Mouse (Mus musculus): ENCODE measurements around the gene 3110082I17Rik. TPM values are rescaled to one million over a fixed set of nuclear protein-coding genes. Genes with fewer than 3 reads are reported as not detected.
A peak's percentile ranks its signal among the peaks of the same experiment; 100 is the strongest.

The 3110082I17Rik gene
- polyA plus RNA-seq, 1 experiment from 2014 or later = 21.3 TPM

- Histone ChIP-seq H3K9me3 (replicated peaks) (no peaks in the 10 kb centered on the region), H3K27me3 (replicated peaks) (no peaks in the 10 kb centered on the region), H3K4me1 (replicated peaks) (peaks cover 9% of the 10 kb centered on the region), H3K4me2 (no peak overlapping the region), H3K9ac (no peak overlapping the region), H3K36me3 (peaks cover 11% of the 10 kb centered on the region; the same call in 1 of the 2 replicates), H3K27ac (ENCODE audit: poor library complexity, severe bottlenecking) (no peak overlapping the region), H3K4me3 (no peak overlapping the region)
- WGBS = 86% methylated on average over 10 of the region's 10 CpGs
- no peak for ATAC-seq (ENCODE audit: insufficient number of reproducible peaks, low FRiP score)
Measured at GRCm38 (mm10) chr5:139453031-139453430, 7.3 kb downstream of the 3110082I17Rik start.

- no peak for ATAC-seq (ENCODE audit: insufficient number of reproducible peaks, low FRiP score)
- Histone ChIP-seq H3K4me2 (no peak overlapping the region), H3K9me3 (replicated peaks) (no peaks in the 10 kb centered on the region), H3K9ac (no peak overlapping the region), H3K36me3 (peaks cover 11% of the 10 kb centered on the region; the same call in 1 of the 2 replicates), H3K27me3 (replicated peaks) (no peaks in the 10 kb centered on the region), H3K27ac (ENCODE audit: poor library complexity, severe bottlenecking) (no peak overlapping the region), H3K4me3 (no peak overlapping the region), H3K4me1 (replicated peaks) (peaks cover 9% of the 10 kb centered on the region)
- WGBS = 33% methylated on average over 4 of the region's 4 CpGs
Measured at GRCm38 (mm10) chr5:139449926-139450325, 10.4 kb downstream of the 3110082I17Rik start.

- Histone ChIP-seq H3K27ac (ENCODE audit: poor library complexity, severe bottlenecking) (no peak overlapping the region), H3K9ac (peak overlapping the region; percentile 14; the same call in 1 of the 2 replicates), H3K4me3 (no peak overlapping the region), H3K36me3 (peaks cover 11% of the 10 kb centered on the region; the same call in 1 of the 2 replicates), H3K27me3 (replicated peaks) (no peaks in the 10 kb centered on the region), H3K9me3 (replicated peaks) (no peaks in the 10 kb centered on the region), H3K4me2 (no peak overlapping the region), H3K4me1 (replicated peaks) (peaks cover 9% of the 10 kb centered on the region)
- WGBS = 51% methylated on average over 5 of the region's 5 CpGs
- no peak for ATAC-seq (ENCODE audit: insufficient number of reproducible peaks, low FRiP score)
Measured at GRCm38 (mm10) chr5:139449161-139449791, 11.1 kb downstream of the 3110082I17Rik start.

GRCm38 (mm10) chr5:139448025-139448424 is 12.3 kb downstream of the 3110082I17Rik start:
- ATAC-seq (ENCODE audit: insufficient number of reproducible peaks, low FRiP score) = no peak
- Histone ChIP-seq H3K27ac (ENCODE audit: poor library complexity, severe bottlenecking) (no peak overlapping the region), H3K9ac (no peak overlapping the region), H3K4me1 (replicated peaks) (peaks cover 9% of the 10 kb centered on the region), H3K4me3 (no peak overlapping the region), H3K4me2 (no peak overlapping the region), H3K36me3 (peaks cover 9% of the 10 kb centered on the region; the same call in 1 of the 2 replicates), H3K9me3 (replicated peaks) (no peaks in the 10 kb centered on the region), H3K27me3 (replicated peaks) (no peaks in the 10 kb centered on the region)
- 51% methylated on average over 6 of the region's 6 CpGs for WGBS

- Histone ChIP-seq H3K4me1 (replicated peaks) (peaks cover 9% of the 10 kb centered on the region), H3K4me3 (no peak overlapping the region), H3K9me3 (replicated peaks) (no peaks in the 10 kb centered on the region), H3K9ac (no peak overlapping the region), H3K27ac (ENCODE audit: poor library complexity, severe bottlenecking) (no peak overlapping the region), H3K36me3 (no peaks in the 10 kb centered on the region), H3K4me2 (no peak overlapping the region), H3K27me3 (replicated peaks) (peaks cover 6% of the 10 kb centered on the region; the same call in 1 of the 2 replicates)
- ATAC-seq (ENCODE audit: insufficient number of reproducible peaks, low FRiP score) = no peak
- WGBS = 85% methylated on average over 8 of the region's 8 CpGs
Measured at GRCm38 (mm10) chr5:139445258-139445657, 15.1 kb downstream of the 3110082I17Rik start.

- Histone ChIP-seq H3K4me3 (no peak overlapping the region), H3K36me3 (no peaks in the 10 kb centered on the region), H3K27me3 (replicated peaks) (peaks cover 6% of the 10 kb centered on the region; the same call in 1 of the 2 replicates), H3K27ac (ENCODE audit: poor library complexity, severe bottlenecking) (no peak overlapping the region), H3K9me3 (replicated peaks) (no peaks in the 10 kb centered on the region), H3K4me2 (no peak overlapping the region), H3K9ac (no peak overlapping the region), H3K4me1 (replicated peaks) (no peaks in the 10 kb centered on the region)
- WGBS = 75% methylated on average over 4 of the region's 4 CpGs
- no peak for ATAC-seq (ENCODE audit: insufficient number of reproducible peaks, low FRiP score)
Measured at GRCm38 (mm10) chr5:139442962-139443361, 17.4 kb downstream of the 3110082I17Rik start.

GRCm38 (mm10) chr5:139442428-139442827 is 17.9 kb downstream of the 3110082I17Rik start:
- Histone ChIP-seq H3K4me1 (replicated peaks) (no peaks in the 10 kb centered on the region), H3K4me3 (no peak overlapping the region), H3K9me3 (replicated peaks) (no peaks in the 10 kb centered on the region), H3K9ac (no peak overlapping the region), H3K27me3 (replicated peaks) (peaks cover 6% of the 10 kb centered on the region; the same call in 1 of the 2 replicates), H3K27ac (ENCODE audit: poor library complexity, severe bottlenecking) (no peak overlapping the region), H3K4me2 (no peak overlapping the region), H3K36me3 (no peaks in the 10 kb centered on the region)
- 83% methylated on average over 12 of the region's 12 CpGs for WGBS
- no peak for ATAC-seq (ENCODE audit: insufficient number of reproducible peaks, low FRiP score)

GRCm38 (mm10) chr5:139441726-139442018 is 18.7 kb downstream of the 3110082I17Rik start:
- Histone ChIP-seq H3K27me3 (replicated peaks) (peaks cover 6% of the 10 kb centered on the region; the same call in 1 of the 2 replicates), H3K36me3 (no peaks in the 10 kb centered on the region), H3K4me1 (replicated peaks) (no peaks in the 10 kb centered on the region), H3K9me3 (replicated peaks) (no peaks in the 10 kb centered on the region), H3K4me2 (no peak overlapping the region), H3K4me3 (no peak overlapping the region), H3K9ac (no peak overlapping the region), H3K27ac (ENCODE audit: poor library complexity, severe bottlenecking) (no peak overlapping the region)
- 89% methylated on average over 2 of the region's 2 CpGs for WGBS
- ATAC-seq (ENCODE audit: insufficient number of reproducible peaks, low FRiP score) = no peak

- no peak for ATAC-seq (ENCODE audit: insufficient number of reproducible peaks, low FRiP score)
- H3K27me3 ChIP-seq (replicated peaks) = peaks cover 6% of the 10 kb centered on the region; the same call in 1 of the 2 replicates
- no peak overlapping the region for H3K4me2 ChIP-seq
- H3K27ac ChIP-seq (ENCODE audit: poor library complexity, severe bottlenecking) = no peak overlapping the region
- H3K9ac ChIP-seq = no peak overlapping the region
- WGBS = 83% methylated on average over 11 of the region's 11 CpGs
- no peaks in the 10 kb centered on the region for H3K4me1 ChIP-seq (replicated peaks)
- no peaks in the 10 kb centered on the region for H3K9me3 ChIP-seq (replicated peaks)
- no peaks in the 10 kb centered on the region for H3K36me3 ChIP-seq
- H3K4me3 ChIP-seq = no peak overlapping the region
Measured at GRCm38 (mm10) chr5:139440926-139441725, 19.2 kb downstream of the 3110082I17Rik start.

GRCm38 (mm10) chr5:139440451-139440850 is 19.9 kb downstream of the 3110082I17Rik start:
- no peak overlapping the region for H3K4me3 ChIP-seq
- no peaks in the 10 kb centered on the region for H3K4me1 ChIP-seq (replicated peaks)
- no peak overlapping the region for H3K4me2 ChIP-seq
- H3K27ac ChIP-seq (ENCODE audit: poor library complexity, severe bottlenecking) = no peak overlapping the region
- WGBS = 86% methylated on average over 5 of the region's 5 CpGs
- ATAC-seq (ENCODE audit: insufficient number of reproducible peaks, low FRiP score) = no peak
- H3K27me3 ChIP-seq (replicated peaks) = peaks cover 6% of the 10 kb centered on the region; the same call in 1 of the 2 replicates
- H3K9ac ChIP-seq = no peak overlapping the region
- no peaks in the 10 kb centered on the region for H3K36me3 ChIP-seq
- H3K9me3 ChIP-seq (replicated peaks) = no peaks in the 10 kb centered on the region

GRCm38 (mm10) chr5:139438440-139438839 is 21.9 kb downstream of the 3110082I17Rik start:
- Histone ChIP-seq H3K4me3 (no peak overlapping the region), H3K4me1 (replicated peaks) (no peaks in the 10 kb centered on the region), H3K9ac (no peak overlapping the region), H3K9me3 (replicated peaks) (no peaks in the 10 kb centered on the region), H3K4me2 (no peak overlapping the region), H3K27me3 (replicated peaks) (peaks cover 19% of the 10 kb centered on the region), H3K36me3 (no peaks in the 10 kb centered on the region), H3K27ac (ENCODE audit: poor library complexity, severe bottlenecking) (no peak overlapping the region)
- ATAC-seq (ENCODE audit: insufficient number of reproducible peaks, low FRiP score) = no peak
- WGBS = 89% methylated on average over 12 of the region's 12 CpGs
